Mouse (Mus musculus) layer of hippocampus, postnatal 25 days (tissue): ENCODE measurements around the gene Ino80. TPM values are rescaled to one million over a fixed set of nuclear protein-coding genes. Genes with fewer than 3 reads are reported as not detected.

Experiments used
- DNase-seq, 2 experiments: peaks; one replicate each; pipeline ENCODE4 v3.0.0; 2022; ENCODE audit warnings: mixed read lengths in 2 of 2, low spot score in 1 of 2; ENCODE audit errors: extremely low spot score in 1 of 2
- total RNA-seq, 2 experiments: library from RNA; stranded (reverse); gene quantifications; 2 replicates each; pipeline ENCODE4 v1.2.3; 2021

Gene Ino80
- total RNA-seq, 2 experiments from 2014 or later, result 16.0 to 19.1 TPM

DNA sequence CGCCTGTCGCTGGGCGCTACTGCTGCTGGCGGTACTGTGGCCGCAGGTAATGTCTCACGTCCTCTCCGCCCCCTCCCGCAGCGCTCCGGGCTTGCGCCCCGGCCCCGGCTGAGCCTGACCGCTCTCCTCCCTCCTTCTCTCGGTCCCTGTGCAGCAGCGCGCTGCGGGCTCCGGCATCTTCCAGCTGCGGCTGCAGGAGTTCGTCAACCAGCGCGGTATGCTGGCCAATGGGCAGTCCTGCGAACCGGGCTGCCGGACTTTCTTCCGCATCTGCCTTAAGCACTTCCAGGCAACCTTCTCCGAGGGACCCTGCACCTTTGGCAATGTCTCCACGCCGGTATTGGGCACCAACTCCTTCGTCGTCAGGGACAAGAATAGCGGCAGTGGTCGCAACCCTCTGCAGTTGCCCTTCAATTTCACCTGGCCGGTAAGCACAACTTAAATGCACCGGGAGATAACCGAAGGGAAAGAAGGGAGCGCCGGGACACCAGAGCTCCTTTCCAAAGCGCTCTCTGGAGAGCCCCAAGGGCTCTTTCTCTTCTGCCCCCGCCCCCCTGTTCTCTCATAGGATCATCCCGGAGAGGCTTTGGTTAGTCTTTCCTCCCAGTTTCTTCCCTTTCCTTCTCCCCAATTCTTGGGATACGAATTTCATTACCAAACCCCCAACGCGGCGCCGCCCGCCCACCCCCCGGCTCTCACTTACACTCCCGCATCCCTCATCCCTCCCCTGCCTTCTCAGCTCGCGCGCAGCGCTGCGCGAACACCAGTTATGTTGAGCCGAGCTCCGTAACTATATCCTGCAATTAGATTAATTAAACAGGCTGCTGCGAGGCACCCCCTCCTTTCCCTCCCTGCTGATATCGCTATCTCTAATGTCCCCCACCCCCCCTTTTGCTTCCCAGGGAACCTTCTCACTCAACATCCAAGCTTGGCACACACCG lies 151.1 kb downstream of the Ino80 start:
- DNase-seq, result no peak

DNA sequence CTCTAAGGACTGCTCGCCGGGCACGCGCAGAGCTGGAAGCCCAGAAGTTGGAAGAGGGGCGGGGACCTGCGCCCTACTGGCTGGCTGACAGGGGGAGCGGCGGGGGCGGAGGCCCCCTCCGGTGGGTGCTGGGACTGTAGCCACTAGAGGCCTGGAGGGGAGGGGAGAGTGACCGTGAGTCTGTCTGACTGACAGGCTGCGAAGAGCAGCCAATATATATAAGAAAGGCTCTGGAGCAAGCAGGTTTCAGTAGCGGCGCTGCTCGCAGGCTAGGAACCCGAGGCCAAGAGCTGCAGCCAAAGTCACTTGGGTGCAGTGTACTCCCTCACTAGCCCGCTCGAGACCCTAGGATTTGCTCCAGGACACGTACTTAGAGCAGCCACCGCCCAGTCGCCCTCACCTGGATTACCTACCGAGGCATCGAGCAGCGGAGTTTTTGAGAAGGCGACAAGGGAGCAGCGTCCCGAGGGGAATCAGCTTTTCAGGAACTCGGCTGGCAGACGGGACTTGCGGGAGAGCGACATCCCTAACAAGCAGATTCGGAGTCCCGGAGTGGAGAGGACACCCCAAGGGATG lies 151.8 kb downstream of the Ino80 start, which contains the start of gene Dll4:
Gene Dll4 (plus strand): TSS at position 217 of the 576 bp plus-strand sequence.
- DNase-seq, result no peak

- no peak for DNase-seq
Measured at GRCm38 (mm10) chr2:119324576-119325318, 152.7 kb downstream of the Ino80 start.

- DNase-seq, result no peak
Measured at GRCm38 (mm10) chr2:119323866-119324575, 153.5 kb downstream of the Ino80 start.

Other genes with a start within 250 kb of the Ino80 start
- gene Ppp1r14d, start 247.8 kb downstream of the Ino80 start, total RNA-seq, result not detected
- gene Spint1, start 240.3 kb downstream of the Ino80 start, total RNA-seq, result 1 to 10 TPM in 1 of 2 experiments, under 1 TPM in 1; 0.92 to 1.9 TPM
- 1 to 10 TPM; 6.3 to 6.9 TPM for gene Rhov, start 206.4 kb downstream of the Ino80 start, total RNA-seq
- gene Vps18, start 188.9 kb downstream of the Ino80 start, total RNA-seq, result 10 to 100 TPM; 37.5 to 43.9 TPM
- gene Dll4, start 151.9 kb downstream of the Ino80 start, total RNA-seq, result 1 to 10 TPM; 3.0 to 5.2 TPM
- gene Chac1, start 126.5 kb downstream of the Ino80 start, total RNA-seq, result 1 to 10 TPM; 6.4 to 7.1 TPM
- under 1 TPM; 0.49 to 0.96 TPM for gene Exd1, start 69.9 kb upstream of the Ino80 start, total RNA-seq
- gene Chp1, start 70.0 kb upstream of the Ino80 start, total RNA-seq, result 100 to 1,000 TPM; 142 to 159 TPM
- under 1 TPM; 0.63 to 0.89 TPM for gene Nusap1, start 140.6 kb upstream of the Ino80 start, total RNA-seq
- gene Oip5, start 140.8 kb upstream of the Ino80 start, total RNA-seq, result under 1 TPM; 0.80 to 0.98 TPM
- 10 to 100 TPM; 32.0 to 32.1 TPM for gene Ndufaf1, start 185.1 kb upstream of the Ino80 start, total RNA-seq
- gene Rtf1, start 197.4 kb upstream of the Ino80 start, total RNA-seq, result 10 to 100 TPM; 54.9 to 62.3 TPM